Mouse (Mus musculus): Measurements from ENCODE around the gene Nqo2. TPM values are rescaled to one million over a fixed set of nuclear protein-coding genes. Genes with fewer than 3 reads are reported as not detected.

Nqo2 gene
- polyA plus RNA-seq, 1 experiment from 2014 or later, result 22.5 TPM

DNA sequence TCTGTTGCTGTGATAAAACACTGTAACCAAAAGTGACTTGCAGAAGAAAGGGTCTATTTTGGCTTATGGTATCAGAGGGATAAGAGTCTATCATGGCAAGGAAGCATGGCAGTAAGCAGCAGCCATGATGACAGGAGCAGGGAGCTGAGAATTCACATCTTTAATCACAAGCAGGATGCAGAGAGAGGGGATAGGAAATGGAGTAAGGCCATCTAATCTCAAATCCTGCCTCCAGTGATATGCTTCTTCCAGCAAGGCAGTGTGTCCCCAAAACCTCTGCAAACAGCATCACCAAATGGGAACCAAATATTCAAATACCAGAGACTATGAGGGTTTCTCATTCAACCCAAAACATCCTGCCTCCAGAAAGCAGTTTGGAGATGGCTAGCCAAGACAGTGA is 2.1 kb downstream of the Nqo2 start:
- ATAC-seq (no peak), DNase-seq (no peak)
- no peak overlapping the region for H3K4me2 ChIP-seq (ENCODE audit: low read depth, low read length)
- no peak overlapping the region for H3K4me3 ChIP-seq (ENCODE audit: low read depth, low read length)
- H3K27ac ChIP-seq (ENCODE audit: low read depth), result no peak overlapping the region
- no peak overlapping the region; the same call in 1 of the 2 replicates for H3K9ac ChIP-seq (replicated peaks)
- no peaks in the 10 kb centered on the region for H3K36me3 ChIP-seq (replicated peaks; ENCODE audit: insufficient read depth, low read length)
- H3K4me1 ChIP-seq (ENCODE audit: insufficient read depth), result peaks cover 10% of the 10 kb centered on the region; the same call in 1 of the 2 replicates
- H3K27me3 ChIP-seq (ENCODE audit: insufficient read depth, low read length), result no peaks in the 10 kb centered on the region
- no peak for TF ChIP-seq CTCF (IDR thresholded peaks at IDR 0.05; ENCODE audit: low read depth)
- no peak for TF ChIP-seq EP300 (IDR thresholded peaks at IDR 0.05; ENCODE audit: low read depth)
- no peaks in the 10 kb centered on the region for H3K9me3 ChIP-seq (ENCODE audit: low read length)

DNA sequence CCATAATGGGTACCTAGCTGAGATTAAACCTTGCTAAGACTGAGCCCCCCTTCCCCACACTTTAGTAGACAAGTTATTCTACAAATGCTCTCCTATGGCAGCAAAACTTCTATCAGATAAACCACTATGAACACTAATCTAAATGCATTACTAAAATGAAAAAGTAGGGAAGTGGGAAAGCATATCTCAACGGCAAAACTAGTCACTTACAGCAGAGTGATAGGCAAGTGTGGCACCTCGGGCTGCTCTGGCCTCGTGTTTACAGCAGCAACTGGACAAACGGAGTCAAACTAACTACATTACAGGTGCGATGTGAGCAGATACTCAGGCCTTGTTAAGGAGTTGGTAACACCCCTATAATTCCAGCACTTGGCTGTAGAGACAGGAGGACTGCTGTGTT is 25.1 kb downstream of the Nqo2 start:
- DNase-seq (no peak), ATAC-seq (no peak)
- Histone ChIP-seq H3K9me3 (ENCODE audit: low read length) (no peaks in the 10 kb centered on the region), H3K9ac (replicated peaks) (no peak overlapping the region), H3K4me1 (ENCODE audit: insufficient read depth) (no peaks in the 10 kb centered on the region), H3K4me3 (ENCODE audit: low read depth, low read length) (no peak overlapping the region), H3K4me2 (ENCODE audit: low read depth, low read length) (no peak overlapping the region), H3K27ac (ENCODE audit: low read depth) (no peak overlapping the region), H3K36me3 (replicated peaks; ENCODE audit: insufficient read depth, low read length) (peaks cover 9% of the 10 kb centered on the region), H3K27me3 (ENCODE audit: insufficient read depth, low read length) (no peaks in the 10 kb centered on the region)
- 81% methylated on average over 5 of the region's 5 CpGs for WGBS (ENCODE audit: insufficient replicate concordance)
- TF ChIP-seq CTCF (IDR thresholded peaks at IDR 0.05; ENCODE audit: low read depth) (no peak), EP300 (IDR thresholded peaks at IDR 0.05; ENCODE audit: low read depth) (no peak)

GRCm38 (mm10) chr13:33995197-33995596 is 30.7 kb downstream of the Nqo2 start:
- H3K27ac ChIP-seq (ENCODE audit: low read depth), result no peak overlapping the region
- H3K4me3 ChIP-seq (ENCODE audit: low read depth, low read length), result no peak overlapping the region
- H3K36me3 ChIP-seq (replicated peaks; ENCODE audit: insufficient read depth, low read length), result no peaks in the 10 kb centered on the region
- H3K9me3 ChIP-seq (ENCODE audit: low read length), result no peaks in the 10 kb centered on the region
- ATAC-seq (peak; percentile 51; the same call in 1 of the 2 replicates), DNase-seq (peak; percentile 79)
- H3K4me1 ChIP-seq (ENCODE audit: insufficient read depth), result no peaks in the 10 kb centered on the region
- no peak overlapping the region for H3K9ac ChIP-seq (replicated peaks)
- 13% methylated on average over 1 of the region's 1 CpGs for whole genome bisulfite sequencing (ENCODE audit: insufficient replicate concordance)
- TF ChIP-seq CTCF (IDR thresholded peaks at IDR 0.05; ENCODE audit: low read depth), result peak; percentile 95
- no peak for TF ChIP-seq EP300 (IDR thresholded peaks at IDR 0.05; ENCODE audit: low read depth)
- H3K4me2 ChIP-seq (ENCODE audit: low read depth, low read length), result no peak overlapping the region
- H3K27me3 ChIP-seq (ENCODE audit: insufficient read depth, low read length), result no peaks in the 10 kb centered on the region

DNA sequence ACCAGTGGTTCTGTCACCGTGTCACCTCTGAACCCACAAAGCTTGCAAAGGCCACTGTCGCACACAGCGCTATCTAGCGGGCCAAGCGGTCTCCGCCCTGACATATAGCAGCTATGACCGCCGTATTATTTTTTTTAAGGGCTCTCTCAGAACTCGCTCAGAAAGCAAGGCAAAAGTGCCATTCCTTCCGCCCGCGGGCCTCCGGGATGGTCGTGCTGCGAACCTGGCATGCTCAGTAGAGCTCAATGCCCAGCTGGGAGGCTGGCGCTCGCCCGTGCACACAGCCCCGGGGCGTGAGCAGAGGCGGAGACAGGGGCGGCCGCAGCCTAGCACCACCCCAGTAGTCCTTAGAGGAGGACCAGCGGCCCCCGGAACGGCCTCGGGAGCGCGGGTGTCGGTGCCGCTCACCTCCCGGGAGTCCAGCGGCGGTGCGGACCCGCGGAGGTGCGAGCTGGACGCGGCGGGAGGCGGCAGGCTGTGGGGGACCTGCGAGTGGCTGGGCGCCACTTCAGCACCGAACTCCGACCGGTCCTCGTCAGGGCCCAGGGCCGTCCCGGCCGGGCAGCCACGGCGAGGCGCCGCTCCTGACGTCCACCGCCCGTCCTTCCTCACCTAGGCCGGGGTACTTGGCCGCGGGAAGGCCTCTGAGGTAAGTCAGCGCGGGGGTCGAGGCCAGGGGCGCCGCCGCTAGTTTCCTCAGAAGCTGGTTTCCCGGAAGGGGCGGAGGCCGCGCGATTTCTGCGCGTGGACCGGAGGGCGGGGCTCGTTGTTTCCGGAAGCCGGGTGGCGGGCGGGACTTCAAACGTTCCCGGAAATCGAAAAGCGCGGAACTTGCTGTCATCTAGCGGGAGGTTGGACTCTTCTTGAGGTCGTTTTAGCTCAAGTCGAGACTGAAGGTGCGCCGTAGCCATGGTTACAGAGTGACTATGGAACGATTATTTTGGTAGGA is 37.8 kb downstream of the Nqo2 start, which contains the start of the genes Ripk1 and Serpinb6a:
Gene Ripk1 (plus strand): TSS at position 306 of the 949 bp plus-strand sequence.
Gene Serpinb6a (minus strand): TSS at position 737 of the 949 bp plus-strand sequence.
- H3K4me2 ChIP-seq (ENCODE audit: low read depth, low read length), result peak within 1 kb of the TSS; percentile 85
- peak within 1 kb of the TSS; percentile 89 for H3K4me3 ChIP-seq (ENCODE audit: low read depth, low read length)
- 2% methylated on average over 90 of the region's 92 CpGs for WGBS (ENCODE audit: insufficient replicate concordance)

GRCm38 (mm10) chr13:34003058-34003457 is 38.6 kb downstream of the Nqo2 start:
- H3K27me3 ChIP-seq (ENCODE audit: insufficient read depth, low read length), result no peaks in the 10 kb centered on the region
- peak overlapping the region; percentile 84 for H3K9ac ChIP-seq (replicated peaks)
- H3K27ac ChIP-seq (ENCODE audit: low read depth), result peak overlapping the region; percentile 96; the same call in 1 of the 2 replicates
- H3K36me3 ChIP-seq (replicated peaks; ENCODE audit: insufficient read depth, low read length), result no peaks in the 10 kb centered on the region
- WGBS (ENCODE audit: insufficient replicate concordance), result 2% methylated on average over 5 of the region's 5 CpGs
- peak overlapping the region; percentile 85 for H3K4me2 ChIP-seq (ENCODE audit: low read depth, low read length)
- peaks cover 9% of the 10 kb centered on the region for H3K4me1 ChIP-seq (ENCODE audit: insufficient read depth)
- H3K4me3 ChIP-seq (ENCODE audit: low read depth, low read length), result peak overlapping the region; percentile 89
- 0 out of 2 replicates have a peak, but pooled peaks have one; percentile 0 for TF ChIP-seq CTCF (IDR thresholded peaks at IDR 0.05; ENCODE audit: low read depth)
- no peak for TF ChIP-seq EP300 (IDR thresholded peaks at IDR 0.05; ENCODE audit: low read depth)
- H3K9me3 ChIP-seq (ENCODE audit: low read length), result no peaks in the 10 kb centered on the region
- DNase-seq, result no peak
- ATAC-seq, result no peak

More for the DNA sequence above, 37.8 kb downstream of the Nqo2 start, which contains the start of the genes Ripk1 and Serpinb6a:
- no peaks in the 10 kb centered on the region for H3K36me3 ChIP-seq (replicated peaks; ENCODE audit: insufficient read depth, low read length)
- ATAC-seq (peak; percentile 98), DNase-seq (peak; percentile 95)
- no peaks in the 10 kb centered on the region for H3K9me3 ChIP-seq (ENCODE audit: low read length)
- TF ChIP-seq EP300 (IDR thresholded peaks at IDR 0.05; ENCODE audit: low read depth) (0 out of 2 replicates have a peak, but pooled peaks have one; percentile 26), CTCF (IDR thresholded peaks at IDR 0.05; ENCODE audit: low read depth) (peak; percentile 66)
- H3K27ac ChIP-seq (ENCODE audit: low read depth), result peak within 1 kb of the TSS; percentile 96
- H3K9ac ChIP-seq (replicated peaks), result peak within 1 kb of the TSS; percentile 84
- H3K27me3 ChIP-seq (ENCODE audit: insufficient read depth, low read length), result no peaks in the 10 kb centered on the region
- peaks cover 9% of the 10 kb centered on the region for H3K4me1 ChIP-seq (ENCODE audit: insufficient read depth)

DNA sequence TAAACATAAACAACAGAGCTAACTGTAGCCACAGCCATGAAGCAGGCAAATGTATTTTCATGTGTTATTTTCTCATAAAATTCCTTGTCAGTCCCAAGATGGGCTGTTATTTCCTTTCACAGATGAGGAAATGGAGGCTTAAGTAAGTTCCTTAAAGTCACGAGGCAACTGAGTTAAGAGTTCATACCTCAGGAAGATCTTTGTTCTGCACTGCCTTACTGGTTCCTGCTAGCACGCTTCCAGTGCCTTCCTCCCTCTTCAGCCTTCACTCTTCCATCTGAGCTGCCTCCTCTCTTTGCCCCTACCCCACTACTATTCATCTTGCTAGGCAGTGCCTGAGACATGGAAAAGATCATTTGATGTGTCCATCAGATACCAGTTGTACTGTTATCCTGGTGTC is 42.7 kb downstream of the Nqo2 start:
- TF ChIP-seq CTCF (IDR thresholded peaks at IDR 0.05; ENCODE audit: low read depth) (no peak), EP300 (IDR thresholded peaks at IDR 0.05; ENCODE audit: low read depth) (peak; percentile 12; the same call in 1 of the 2 replicates)
- Histone ChIP-seq H3K36me3 (replicated peaks; ENCODE audit: insufficient read depth, low read length) (peaks cover 26% of the 10 kb centered on the region), H3K9ac (replicated peaks) (no peak overlapping the region), H3K4me3 (ENCODE audit: low read depth, low read length) (no peak overlapping the region), H3K27me3 (ENCODE audit: insufficient read depth, low read length) (no peaks in the 10 kb centered on the region), H3K9me3 (ENCODE audit: low read length) (no peaks in the 10 kb centered on the region), H3K4me1 (ENCODE audit: insufficient read depth) (peaks cover 5% of the 10 kb centered on the region), H3K4me2 (ENCODE audit: low read depth, low read length) (peak overlapping the region; percentile 31; the same call in 1 of the 2 replicates), H3K27ac (ENCODE audit: low read depth) (peak overlapping the region; percentile 41)
- 54% methylated on average over 2 of the region's 2 CpGs for WGBS (ENCODE audit: insufficient replicate concordance)
- DNase-seq, result no peak
- no peak for ATAC-seq
